Mouse (Mus musculus) embryonic facial prominence, embryonic 10.5 days (tissue): ENCODE data around the gene Cstad. TPM values are rescaled to one million over a fixed set of nuclear protein-coding genes. Genes with fewer than 3 reads are reported as not detected.
A peak's percentile ranks its signal among the peaks of the same experiment; 100 is the strongest.

ENCODE experiments used
- DNase-seq: peaks from one replicate; pipeline ENCODE4 v3.0.0-alpha.2; 2017; ENCODE audit warnings: low spot score
- H3K27ac ChIP-seq: fragments of 300-500 bp; sonication (generic); replicated peaks from 2 replicates; pipeline ENCODE4 v1.5.1; 2016; ENCODE audit warnings: mild to moderate bottlenecking
- H3K27me3 ChIP-seq: fragments of 300-500 bp; sonication (generic); replicated peaks from 2 replicates; pipeline ENCODE4 v1.6.1; 2016; ENCODE audit warnings: low read depth, mild to moderate bottlenecking; ENCODE audit not compliant: poor library complexity, severe bottlenecking
- H3K36me3 ChIP-seq: fragments of 300-500 bp; sonication (generic); replicated peaks from 2 replicates; pipeline ENCODE4 v1.6.1; 2016; ENCODE audit warnings: mild to moderate bottlenecking, moderate library complexity
- H3K4me1 ChIP-seq: fragments of 300-500 bp; sonication (generic); 2 replicates; pipeline ENCODE4 v1.6.1; 2016
- H3K4me3 ChIP-seq: fragments of 300-500 bp; sonication (generic); 2 replicates; pipeline ENCODE4 v1.5.1; 2016; ENCODE audit warnings: mild to moderate bottlenecking, moderate library complexity
- H3K9me3 ChIP-seq: fragments of 300-500 bp; sonication (generic); 2 replicates; pipeline ENCODE4 v1.6.1; 2016; ENCODE audit warnings: mild to moderate bottlenecking
- WGBS: fragments of 180-500 bp; shearing (Covaris S2); methylation state at CpG from one replicate; pipeline ENCODE4 v1.1.7; 2016; 5-methylcytosine and 5-hydroxymethylcytosine counted together
- polyA plus RNA-seq: library from polyadenylated mRNA; unstranded; fragments of >200 nt; fragmentation: Nextera tagmentation; extraction: Ambion mirVana; gene quantifications from 2 replicates; pipeline ENCODE4 v1.2.1, GENCODE M21; 2016

Cstad gene
- polyA plus RNA-seq = 0.44 and 0.86 TPM in 2 replicates

DNA sequence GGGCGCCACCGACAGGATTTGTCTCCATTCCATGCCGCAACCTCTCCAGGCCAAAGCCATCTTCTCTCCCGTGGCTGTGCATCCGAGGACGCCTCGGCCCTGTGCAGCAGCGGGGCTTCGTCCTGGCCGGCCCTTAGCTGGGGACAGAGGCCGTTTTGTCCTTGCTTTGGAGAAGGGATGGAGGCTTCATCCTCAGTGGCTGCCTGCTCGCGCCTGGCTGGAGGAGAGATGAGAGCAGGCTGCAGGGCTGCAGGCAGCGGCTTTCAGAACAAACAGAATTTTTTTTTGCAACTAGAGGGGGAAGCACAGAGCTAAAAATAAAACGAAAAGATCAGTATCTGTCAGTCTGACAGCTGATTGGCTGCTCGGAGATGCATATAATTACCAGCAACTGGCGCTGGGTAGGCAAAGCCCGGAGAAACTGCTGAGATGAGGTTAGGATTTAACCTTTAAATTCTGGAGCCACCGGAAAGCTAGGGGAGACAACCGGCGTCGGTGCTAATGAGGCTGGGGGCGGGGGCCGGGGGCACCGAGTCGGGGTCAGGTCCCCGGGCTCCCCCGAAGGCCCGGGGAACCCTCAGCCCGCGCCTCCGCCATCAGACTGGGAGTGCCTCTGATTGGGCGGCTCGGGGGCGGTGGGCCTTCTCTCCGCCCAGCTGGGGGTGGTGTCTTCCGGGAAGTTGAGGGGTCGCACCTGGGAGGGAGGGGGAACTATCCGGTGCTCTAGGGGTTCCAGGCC, at the start of gene Cstad:
Gene Cstad (plus strand): TSS at position 400 of the 739 bp plus-strand sequence.
- 1% methylated on average over 38 of the region's 39 CpGs for WGBS
- Histone ChIP-seq H3K36me3 (no peaks in the 10 kb centered on the region), H3K9me3 (no peaks in the 10 kb centered on the region), H3K27ac (peak within 1 kb of the TSS; percentile 97), H3K27me3 (no peaks in the 10 kb centered on the region), H3K4me1 (peaks cover 48% of the 10 kb centered on the region), H3K4me3 (peak within 1 kb of the TSS; percentile 67)
- DNase-seq = peak; percentile 92

- Histone ChIP-seq H3K27me3 (no peaks in the 10 kb centered on the region), H3K27ac (peak overlapping the region; percentile 85), H3K9me3 (no peaks in the 10 kb centered on the region), H3K36me3 (no peaks in the 10 kb centered on the region), H3K4me3 (peak overlapping the region; percentile 46; the same call in 1 of the 2 replicates), H3K4me1 (peaks cover 60% of the 10 kb centered on the region)
- 41% methylated on average over 7 of the region's 7 CpGs for WGBS
- DNase-seq = peak; percentile 57
Measured at GRCm38 (mm10) chr2:30545706-30546105, 49.1 kb upstream of the Cstad start.

- Histone ChIP-seq H3K36me3 (no peaks in the 10 kb centered on the region), H3K4me3 (peak overlapping the region; percentile 46; the same call in 1 of the 2 replicates), H3K9me3 (no peaks in the 10 kb centered on the region), H3K4me1 (peaks cover 55% of the 10 kb centered on the region), H3K27ac (peak overlapping the region; percentile 85), H3K27me3 (no peaks in the 10 kb centered on the region)
- 39% methylated on average over 3 of the region's 3 CpGs for WGBS
- DNase-seq = no peak
Measured at GRCm38 (mm10) chr2:30546219-30546618, 48.6 kb upstream of the Cstad start.

- H3K27ac ChIP-seq = peak overlapping the region; percentile 85
- 73% methylated on average over 19 of the region's 19 CpGs for WGBS
- H3K4me1 ChIP-seq = peaks cover 55% of the 10 kb centered on the region
Measured at GRCm38 (mm10) chr2:30547455-30548217, 47.2 kb upstream of the Cstad start.

DNA sequence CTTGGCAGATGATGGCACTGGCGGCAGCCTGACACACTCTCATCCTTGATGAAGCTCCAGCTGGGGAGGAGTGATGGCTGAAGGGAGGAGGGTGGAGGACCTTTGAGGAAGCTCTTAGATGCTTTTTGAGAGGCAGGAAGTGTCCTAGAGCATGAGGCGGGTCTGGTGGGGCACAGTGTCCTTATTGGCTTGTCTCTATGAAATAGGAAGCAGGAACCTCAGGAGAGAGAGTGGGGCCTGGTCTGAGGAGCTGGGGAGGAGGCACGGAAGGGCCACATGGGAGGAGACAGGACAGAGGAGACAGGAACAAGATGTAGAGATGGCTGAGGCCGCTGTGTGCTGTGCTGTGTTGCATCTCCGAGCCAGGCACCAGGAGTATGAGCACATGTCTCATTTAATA, 43.3 kb upstream of the Cstad start:
- Histone ChIP-seq H3K9me3 (no peaks in the 10 kb centered on the region), H3K27ac (peak overlapping the region; percentile 26), H3K4me3 (no peak overlapping the region), H3K27me3 (no peaks in the 10 kb centered on the region), H3K4me1 (peaks cover 37% of the 10 kb centered on the region), H3K36me3 (no peaks in the 10 kb centered on the region)
- 78% methylated on average over 5 of the region's 5 CpGs for WGBS
- DNase-seq = no peak

More at GRCm38 (mm10) chr2:30547455-30548217, 47.2 kb upstream of the Cstad start:
- H3K4me3 ChIP-seq = no peak overlapping the region
- no peaks in the 10 kb centered on the region for H3K27me3 ChIP-seq
- H3K36me3 ChIP-seq = no peaks in the 10 kb centered on the region
- DNase-seq = no peak
- no peaks in the 10 kb centered on the region for H3K9me3 ChIP-seq

GRCm38 (mm10) chr2:30553851-30554540, 40.8 kb upstream of the Cstad start:
- WGBS = 54% methylated on average over 7 of the region's 7 CpGs
- H3K4me1 ChIP-seq = peaks cover 32% of the 10 kb centered on the region
- H3K27ac ChIP-seq = peak overlapping the region; percentile 73
- DNase-seq = peak; percentile 42
- no peaks in the 10 kb centered on the region for H3K27me3 ChIP-seq
- peak overlapping the region; percentile 40 for H3K4me3 ChIP-seq
- no peaks in the 10 kb centered on the region for H3K36me3 ChIP-seq
- no peaks in the 10 kb centered on the region for H3K9me3 ChIP-seq

GRCm38 (mm10) chr2:30555257-30555656, 39.6 kb upstream of the Cstad start:
- Histone ChIP-seq H3K9me3 (no peaks in the 10 kb centered on the region), H3K4me1 (peaks cover 32% of the 10 kb centered on the region), H3K27ac (no peak overlapping the region; the same call in 1 of the 2 replicates), H3K4me3 (no peak overlapping the region), H3K36me3 (no peaks in the 10 kb centered on the region), H3K27me3 (no peaks in the 10 kb centered on the region)
- no peak for DNase-seq
- WGBS = 78% methylated on average over 9 of the region's 9 CpGs

- Histone ChIP-seq H3K4me1 (peaks cover 33% of the 10 kb centered on the region), H3K36me3 (no peaks in the 10 kb centered on the region)
Measured at GRCm38 (mm10) chr2:30556495-30556894, 38.3 kb upstream of the Cstad start.

DNA sequence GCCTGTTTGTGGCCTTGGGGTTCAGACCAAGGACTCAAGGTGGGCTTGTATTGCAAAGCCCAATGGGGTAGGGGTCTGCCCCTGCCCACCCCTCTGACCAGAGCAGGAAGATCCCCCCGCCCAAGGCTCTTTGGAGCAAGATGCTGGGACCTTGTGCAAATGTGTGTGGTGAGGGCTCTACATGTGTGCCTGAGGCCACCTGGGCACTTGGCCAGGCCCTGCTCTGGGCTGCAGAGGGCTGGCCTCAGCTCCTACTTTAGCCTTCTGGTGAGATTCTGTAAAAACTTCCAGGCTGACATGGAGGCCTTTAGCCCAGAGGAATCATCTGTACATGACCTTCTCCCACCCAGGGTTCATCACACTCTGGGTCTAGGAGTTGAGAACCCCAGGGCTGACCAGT, 35.3 kb upstream of the Cstad start:
- Histone ChIP-seq H3K27ac (peak overlapping the region; percentile 14; the same call in 1 of the 2 replicates), H3K27me3 (no peaks in the 10 kb centered on the region), H3K4me3 (no peak overlapping the region), H3K4me1 (peaks cover 20% of the 10 kb centered on the region), H3K36me3 (no peaks in the 10 kb centered on the region), H3K9me3 (no peaks in the 10 kb centered on the region)
- WGBS = 77% methylated on average over 1 of the region's 1 CpGs
- no peak for DNase-seq

More at GRCm38 (mm10) chr2:30556495-30556894, 38.3 kb upstream of the Cstad start:
- no peak overlapping the region for H3K27ac ChIP-seq
- no peaks in the 10 kb centered on the region for H3K27me3 ChIP-seq
- H3K4me3 ChIP-seq = no peak overlapping the region
- 90% methylated on average over 5 of the region's 5 CpGs for WGBS
- no peaks in the 10 kb centered on the region for H3K9me3 ChIP-seq
- no peak for DNase-seq

- WGBS = 71% methylated on average over 3 of the region's 3 CpGs
- Histone ChIP-seq H3K4me1 (peaks cover 21% of the 10 kb centered on the region), H3K27me3 (peaks cover 7% of the 10 kb centered on the region), H3K9me3 (no peaks in the 10 kb centered on the region), H3K4me3 (no peak overlapping the region), H3K36me3 (no peaks in the 10 kb centered on the region), H3K27ac (no peak overlapping the region)
- no peak for DNase-seq
Measured at GRCm38 (mm10) chr2:30562553-30562952, 32.3 kb upstream of the Cstad start.

DNA sequence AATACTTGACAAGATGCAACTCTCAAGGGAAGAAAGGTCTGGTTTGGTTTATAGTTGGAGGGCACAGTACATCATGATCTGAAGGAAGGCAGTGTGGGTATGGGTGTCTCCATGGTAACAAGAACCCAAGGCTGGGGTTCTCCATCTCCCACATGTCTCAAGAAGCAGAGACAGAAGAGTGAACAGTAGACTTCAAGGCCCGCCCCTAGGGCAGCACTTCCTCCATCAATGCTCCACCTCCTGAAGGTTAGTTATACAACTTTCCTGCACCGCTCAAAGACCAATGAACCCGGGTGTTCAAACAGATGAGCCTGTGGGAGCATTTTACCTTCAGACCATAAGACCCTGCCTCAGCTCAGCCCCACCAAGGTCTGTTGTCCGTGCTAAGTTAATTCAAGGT, 23.2 kb upstream of the Cstad start:
- 89% methylated on average over 4 of the region's 4 CpGs for WGBS
- peaks cover 5% of the 10 kb centered on the region; the same call in 1 of the 2 replicates for H3K9me3 ChIP-seq

DNA sequence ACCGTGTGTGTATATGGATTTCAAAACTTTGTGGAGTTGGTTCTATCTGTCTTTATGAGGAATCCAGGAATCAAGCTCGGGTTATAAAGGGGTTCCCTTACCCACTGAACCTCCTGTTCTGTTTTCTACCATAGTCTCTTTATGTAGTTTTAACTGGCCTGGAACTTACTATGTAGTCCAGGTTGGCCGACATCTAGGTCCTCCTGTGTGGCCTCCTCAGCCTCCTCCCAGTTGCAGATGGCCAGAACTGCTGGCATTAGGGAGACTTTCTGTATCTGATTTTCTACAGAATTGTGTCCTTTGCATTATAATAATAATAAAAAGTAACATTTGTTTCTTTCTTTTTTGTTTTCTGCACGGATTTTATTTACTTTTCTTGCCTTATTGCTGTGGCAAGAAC, 21.3 kb upstream of the Cstad start:
- H3K4me1 ChIP-seq = no peaks in the 10 kb centered on the region
- WGBS = 86% methylated on average over 4 of the region's 4 CpGs
- H3K27ac ChIP-seq = no peak overlapping the region
- H3K27me3 ChIP-seq = no peaks in the 10 kb centered on the region
- H3K9me3 ChIP-seq = peaks cover 5% of the 10 kb centered on the region; the same call in 1 of the 2 replicates
- DNase-seq = no peak
- no peaks in the 10 kb centered on the region for H3K36me3 ChIP-seq
- H3K4me3 ChIP-seq = no peak overlapping the region

More for the DNA sequence above, 23.2 kb upstream of the Cstad start:
- Histone ChIP-seq H3K4me3 (no peak overlapping the region), H3K4me1 (peaks cover 13% of the 10 kb centered on the region), H3K36me3 (no peaks in the 10 kb centered on the region), H3K27ac (no peak overlapping the region), H3K27me3 (peaks cover 13% of the 10 kb centered on the region; the same call in 1 of the 2 replicates)
- no peak for DNase-seq
